Mouse (Mus musculus) embryonic facial prominence, embryonic 11.5 days (tissue): ENCODE measurements at regions not wholly inside any gene's neighbourhood (a gene's known extent, or its start where the extent isn't known, plus 50 kb on each side); places are given as distances from the start of the nearest gene placed in this dataset.

ENCODE experiments used
- ATAC-seq: fragments of 200-750 bp; cut with Nextera tagmentation; replicated peaks from 2 replicates; pipeline ENCODE4 v1.8.0; 2017; ENCODE audit warnings: low read depth; ENCODE audit not compliant: insufficient number of reproducible peaks, low FRiP score, low TSS enrichment
- DNase-seq: peaks from one replicate; pipeline ENCODE4 v3.0.0-alpha.2; 2015; ENCODE audit warnings: low spot score
- H3K27ac ChIP-seq: fragments of 300-500 bp; sonication (generic); replicated peaks from 2 replicates; pipeline ENCODE4 v1.5.1; 2014; ENCODE audit warnings: mild to moderate bottlenecking, low read depth, low read length, control low read depth
- H3K27me3 ChIP-seq: fragments of 300-500 bp; sonication (generic); 2 replicates; pipeline ENCODE4 v1.6.1; 2014; ENCODE audit warnings: mild to moderate bottlenecking, low read length, moderate library complexity, mixed read lengths; ENCODE audit not compliant: control insufficient read depth, insufficient read depth
- H3K36me3 ChIP-seq: fragments of 300-500 bp; sonication (generic); replicated peaks from 2 replicates; pipeline ENCODE4 v1.6.1; 2014; ENCODE audit warnings: low read depth, mild to moderate bottlenecking, low read length, moderate library complexity, mixed read lengths; ENCODE audit not compliant: control insufficient read depth, insufficient read depth
- H3K4me1 ChIP-seq: fragments of 300-500 bp; sonication (generic); 2 replicates; pipeline ENCODE4 v1.6.1; 2014; ENCODE audit warnings: low read length, mixed read lengths; ENCODE audit not compliant: control insufficient read depth, insufficient read depth
- H3K4me2 ChIP-seq: fragments of 300-500 bp; sonication (generic); 2 replicates; pipeline ENCODE4 v1.6.1; 2014; ENCODE audit warnings: low read depth, mild to moderate bottlenecking, control low read depth, low read length, moderate library complexity
- H3K4me3 ChIP-seq: fragments of 300-500 bp; sonication (generic); 2 replicates; pipeline ENCODE4 v1.5.1; 2014; ENCODE audit warnings: low read depth, low read length, control low read depth
- H3K9ac ChIP-seq: fragments of 300-500 bp; sonication (generic); replicated peaks from 2 replicates; pipeline ENCODE4 v1.6.1; 2014; ENCODE audit warnings: mild to moderate bottlenecking, control low read depth, low read length
- H3K9me3 ChIP-seq: fragments of 300-500 bp; sonication (generic); replicated peaks from 2 replicates; pipeline ENCODE4 v1.6.1; 2016; ENCODE audit warnings: mild to moderate bottlenecking, low read length, inconsistent platforms, mixed read lengths; ENCODE audit not compliant: control insufficient read depth
- WGBS: fragments of 180-500 bp; shearing (Covaris S2); extraction: QIAGEN DNeasy Blood & Tissue Kit; methylation state at CpG from one replicate; pipeline ENCODE4 v1.1.7; 2014; 5-methylcytosine and 5-hydroxymethylcytosine counted together

DNA sequence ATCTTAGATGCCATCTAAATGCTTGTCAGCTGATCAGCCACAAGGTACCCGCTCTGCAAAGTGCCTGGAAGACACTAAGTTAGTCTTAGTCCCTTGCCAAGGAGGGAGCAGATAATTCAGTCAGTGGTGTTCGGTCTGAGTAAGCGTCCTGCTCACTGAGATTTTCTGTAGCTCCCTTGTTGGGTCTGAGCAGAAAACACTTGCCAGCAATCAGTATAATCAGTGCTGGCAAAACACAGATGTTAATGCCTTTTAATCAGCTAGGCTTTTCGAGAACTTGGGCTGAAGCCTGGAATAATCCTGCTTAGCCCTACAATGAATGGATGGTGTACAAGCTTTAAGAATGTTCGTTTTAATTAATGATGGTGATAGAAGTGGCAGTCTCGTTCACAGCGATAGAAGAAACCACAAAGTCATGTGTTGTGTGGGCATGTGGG, 104.2 kb upstream of the Col8a1 start:
- Histone ChIP-seq H3K4me1 (no peaks in the 10 kb centered on the region), H3K4me2 (no peak overlapping the region), H3K9ac (peak overlapping the region; percentile 6; the same call in 1 of the 2 replicates), H3K27me3 (no peaks in the 10 kb centered on the region), H3K4me3 (no peak overlapping the region), H3K36me3 (no peaks in the 10 kb centered on the region), H3K9me3 (no peaks in the 10 kb centered on the region), H3K27ac (no peak overlapping the region)
- DNase-seq (no peak), ATAC-seq (no peak)
- WGBS, result 15% methylated on average over 7 of the region's 7 CpGs

DNA sequence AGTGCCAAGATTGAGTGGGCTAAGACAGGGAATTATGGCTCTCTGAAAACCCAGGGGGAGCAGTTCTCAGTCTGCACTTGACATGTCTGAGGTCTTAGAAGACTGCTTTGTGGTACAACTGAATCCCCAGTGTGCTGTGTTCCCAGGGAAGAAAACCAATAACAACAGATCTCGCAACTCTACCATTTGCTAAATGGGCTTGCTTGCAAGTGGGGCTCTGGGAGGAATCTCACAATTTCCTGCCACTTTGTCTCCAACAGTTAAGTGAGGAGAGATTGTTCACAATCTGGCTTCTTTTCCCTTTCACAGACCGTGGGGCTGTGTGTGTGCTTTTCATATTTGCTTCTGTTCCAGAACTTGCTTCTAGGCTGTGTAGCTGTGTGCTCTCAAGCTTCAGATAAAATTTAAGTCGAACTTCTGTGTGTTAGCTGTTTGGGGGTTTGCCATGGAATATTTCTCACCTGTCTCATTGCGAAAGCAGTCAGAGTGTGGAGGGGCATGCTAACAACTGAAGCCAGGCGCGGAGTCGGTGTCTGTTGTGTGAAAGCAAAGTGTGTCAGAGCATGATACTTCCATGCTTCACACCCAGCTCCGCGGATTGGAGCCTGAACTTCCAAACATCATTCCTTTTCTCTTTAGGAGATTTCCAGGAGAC, 108.8 kb upstream of the Col8a1 start:
- Histone ChIP-seq H3K4me1 (no peaks in the 10 kb centered on the region), H3K27ac (no peak overlapping the region), H3K9ac (no peak overlapping the region), H3K9me3 (no peaks in the 10 kb centered on the region), H3K4me2 (no peak overlapping the region), H3K4me3 (no peak overlapping the region), H3K36me3 (no peaks in the 10 kb centered on the region), H3K27me3 (no peaks in the 10 kb centered on the region)
- ATAC-seq, result no peak
- DNase-seq, result no peak
- 86% methylated on average over 9 of the region's 9 CpGs for WGBS

DNA sequence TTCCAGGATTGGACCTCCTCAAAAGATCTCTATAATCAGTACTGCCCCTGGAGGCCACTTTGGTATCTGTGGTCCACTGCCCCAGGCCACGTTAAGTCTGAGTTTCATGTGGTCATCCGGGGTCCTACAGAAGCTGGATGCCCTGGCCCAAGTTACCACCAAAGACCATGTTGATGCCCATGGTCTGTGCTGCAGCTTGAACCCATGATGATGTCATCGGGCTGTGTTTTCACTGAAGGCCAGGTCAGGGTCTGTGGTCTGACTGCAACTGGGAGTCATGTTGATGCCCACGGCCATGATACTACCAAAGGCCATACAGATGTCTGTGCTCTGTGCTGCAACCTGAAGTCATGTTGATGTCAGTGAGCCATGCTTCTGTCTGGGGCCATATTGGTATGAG, 122.3 kb upstream of the Col8a1 start:
- Histone ChIP-seq H3K27ac (no peak overlapping the region), H3K4me3 (no peak overlapping the region), H3K4me2 (no peak overlapping the region), H3K36me3 (no peaks in the 10 kb centered on the region), H3K9me3 (no peaks in the 10 kb centered on the region), H3K27me3 (no peaks in the 10 kb centered on the region), H3K9ac (no peak overlapping the region), H3K4me1 (no peaks in the 10 kb centered on the region)
- DNase-seq (no peak), ATAC-seq (no peak)
- 92% methylated on average over 4 of the region's 4 CpGs for WGBS

DNA sequence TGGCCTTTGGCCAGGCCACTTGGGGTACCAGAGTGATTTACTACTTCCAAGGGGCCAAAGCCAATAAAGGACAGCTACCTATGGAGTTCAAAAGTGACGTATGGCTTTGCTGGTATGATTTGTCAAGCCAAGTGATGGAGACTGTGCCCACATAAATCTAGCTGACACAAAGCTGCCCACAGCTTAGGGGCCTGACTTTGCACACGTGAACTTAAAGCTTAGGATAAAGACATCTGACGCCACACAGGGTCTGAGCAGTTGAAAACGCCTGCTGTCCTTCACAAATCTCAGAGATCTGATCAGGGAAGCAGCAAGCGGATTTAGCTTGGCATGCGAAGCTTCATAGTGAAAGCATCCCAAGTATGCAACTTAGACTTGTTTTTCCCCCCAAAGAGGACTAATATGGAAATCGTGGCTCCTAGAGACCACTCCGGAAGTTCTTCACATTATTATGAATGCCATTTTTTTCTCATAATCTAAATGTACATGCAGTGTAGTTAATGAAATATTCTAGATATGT, 127.1 kb upstream of the Col8a1 start:
- 78% methylated on average over 8 of the region's 8 CpGs for WGBS
- no peak for DNase-seq
- H3K4me3 ChIP-seq, result no peak overlapping the region
- no peak overlapping the region for H3K27ac ChIP-seq
- H3K27me3 ChIP-seq, result no peaks in the 10 kb centered on the region
- H3K9ac ChIP-seq, result no peak overlapping the region
- H3K4me1 ChIP-seq, result no peaks in the 10 kb centered on the region
- H3K4me2 ChIP-seq, result no peak overlapping the region
- H3K36me3 ChIP-seq, result no peaks in the 10 kb centered on the region
- no peaks in the 10 kb centered on the region for H3K9me3 ChIP-seq
- ATAC-seq, result no peak

DNA sequence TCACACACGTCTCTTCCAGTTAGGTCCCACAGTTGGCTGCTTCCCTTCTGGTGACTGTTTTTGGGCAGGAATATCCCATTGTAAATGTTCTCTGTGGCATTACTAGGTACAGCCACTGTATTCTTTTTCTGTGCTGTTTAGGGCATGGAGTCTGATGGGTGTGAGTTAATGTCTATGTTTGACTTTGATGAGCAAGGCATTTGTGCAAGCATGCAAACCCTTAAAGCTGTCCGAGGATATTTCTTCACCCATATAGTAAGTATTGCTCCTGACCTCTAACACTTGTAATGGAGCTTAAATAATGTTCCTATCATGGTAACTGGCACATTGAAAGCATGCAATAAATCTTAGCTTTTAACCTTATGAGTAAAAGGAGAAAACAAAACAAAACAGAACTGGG, 133.6 kb upstream of the Col8a1 start:
- WGBS, result 78% methylated on average over 2 of the region's 2 CpGs
- no peak for ATAC-seq

DNA sequence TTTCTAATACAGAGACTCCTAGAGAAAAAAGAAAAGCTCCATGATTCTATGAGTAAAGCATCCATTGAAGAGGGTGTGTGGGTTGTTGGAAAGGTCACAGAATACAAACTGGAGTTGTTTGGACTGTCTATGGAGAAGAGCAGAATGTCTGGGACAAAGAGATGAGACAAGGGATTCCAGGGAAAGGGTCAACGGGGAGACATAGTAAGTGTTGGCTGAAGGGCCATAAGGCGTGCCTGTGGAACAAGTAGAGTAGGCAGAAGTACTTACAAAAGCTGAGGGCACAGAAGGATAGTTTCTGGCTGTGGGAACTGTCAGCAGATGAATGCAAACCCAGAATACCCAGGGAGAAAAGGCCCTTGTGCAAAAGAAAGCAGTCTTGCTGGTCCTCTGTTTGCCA, 134.0 kb upstream of the Col8a1 start:
- Histone ChIP-seq H3K27ac (no peak overlapping the region), H3K9ac (no peak overlapping the region), H3K27me3 (no peaks in the 10 kb centered on the region), H3K36me3 (no peaks in the 10 kb centered on the region), H3K9me3 (no peaks in the 10 kb centered on the region), H3K4me3 (no peak overlapping the region), H3K4me2 (no peak overlapping the region), H3K4me1 (no peaks in the 10 kb centered on the region)
- 65% methylated on average over 2 of the region's 2 CpGs for WGBS
- DNase-seq (no peak), ATAC-seq (no peak)

More for the DNA sequence above, 133.6 kb upstream of the Col8a1 start:
- no peak overlapping the region for H3K4me3 ChIP-seq
- no peak for DNase-seq
- no peak overlapping the region for H3K9ac ChIP-seq
- no peak overlapping the region for H3K4me2 ChIP-seq
- no peaks in the 10 kb centered on the region for H3K4me1 ChIP-seq
- no peak overlapping the region for H3K27ac ChIP-seq
- H3K27me3 ChIP-seq, result no peaks in the 10 kb centered on the region
- H3K9me3 ChIP-seq, result no peaks in the 10 kb centered on the region
- no peaks in the 10 kb centered on the region for H3K36me3 ChIP-seq

GRCm38 (mm10) chr16:57890135-57890534, 135.6 kb upstream of the Col8a1 start:
- no peaks in the 10 kb centered on the region for H3K4me1 ChIP-seq
- WGBS, result 75% methylated on average over 5 of the region's 5 CpGs
- H3K9ac ChIP-seq, result no peak overlapping the region
- H3K27ac ChIP-seq, result no peak overlapping the region
- no peak for ATAC-seq
- H3K27me3 ChIP-seq, result no peaks in the 10 kb centered on the region
- no peaks in the 10 kb centered on the region for H3K36me3 ChIP-seq
- H3K4me2 ChIP-seq, result no peak overlapping the region
- no peak overlapping the region for H3K4me3 ChIP-seq
- DNase-seq, result no peak
- no peaks in the 10 kb centered on the region for H3K9me3 ChIP-seq

- DNase-seq (no peak), ATAC-seq (no peak)
- H3K27me3 ChIP-seq, result no peaks in the 10 kb centered on the region
- no peak overlapping the region for H3K4me3 ChIP-seq
- no peaks in the 10 kb centered on the region for H3K4me1 ChIP-seq
- H3K9ac ChIP-seq, result no peak overlapping the region
- H3K27ac ChIP-seq, result no peak overlapping the region
- no peak overlapping the region for H3K4me2 ChIP-seq
- H3K9me3 ChIP-seq, result no peaks in the 10 kb centered on the region
- 68% methylated on average over 2 of the region's 2 CpGs for WGBS
- no peaks in the 10 kb centered on the region for H3K36me3 ChIP-seq
These were observed 138.6 kb upstream of the Col8a1 start for GRCm38 (mm10) chr16:57893111-57893510.
